Mouse (Mus musculus) hematopoietic stem cell, adult 5-6 weeks (primary cell): ENCODE data around the gene 4632433K11Rik. TPM values are rescaled to one million over a fixed set of nuclear protein-coding genes. Genes with fewer than 3 reads are reported as not detected.

Experiments used
- ATAC-seq, 2 experiments: fragments of 125-278 bp in 1 of 2; replicated peaks in 1 of 2; 2 replicates each; pipeline ENCODE4 v1.8.0; 2016 to 2017; ENCODE audit warnings: inconsistent platforms in 2 of 2, mild to moderate bottlenecking in 2 of 2, moderate number of reproducible peaks in 2 of 2, low read depth in 1 of 2, moderate TSS enrichment in 1 of 2; ENCODE audit not compliant: low FRiP score in 2 of 2, poor library complexity in 2 of 2, severe bottlenecking in 2 of 2, insufficient read depth in 1 of 2, low TSS enrichment in 1 of 2
- total RNA-seq: library from RNA; stranded (forward); fragments of 172-1452, 232-1000 nt; gene quantifications from 2 replicates; pipeline ENCODE4 v1.2.3, GENCODE M21; 2017

4632433K11Rik gene
- total RNA-seq, 1 experiment from 2014 or later: not detected

- no peak for ATAC-seq
Measured at GRCm38 (mm10) chr7:5046112-5046511, 12.2 kb downstream of the 4632433K11Rik start.

GRCm38 (mm10) chr7:5047313-5047712 is 13.4 kb downstream of the 4632433K11Rik start:
- ATAC-seq: peak; percentile 20 to 24; a peak in 1 of 4 replicates

GRCm38 (mm10) chr7:5051193-5052192 is 17.6 kb downstream of the 4632433K11Rik start, which contains the start of gene Zfp580:
TSS of gene Zfp580 (plus strand) at chr7:5051538.
- peak; percentile 48 to 52; a peak in 3 of 4 replicates for ATAC-seq

GRCm38 (mm10) chr7:5052438-5052837 is 18.5 kb downstream of the 4632433K11Rik start:
- no peak for ATAC-seq

GRCm38 (mm10) chr7:5052931-5053343 is 19.0 kb downstream of the 4632433K11Rik start:
- ATAC-seq: no peak

GRCm38 (mm10) chr7:5053456-5054179 is 19.7 kb downstream of the 4632433K11Rik start:
- no peak for ATAC-seq

- ATAC-seq: no peak
Measured at GRCm38 (mm10) chr7:5056651-5057263, 22.8 kb downstream of the 4632433K11Rik start.

- no peak for ATAC-seq
Measured at GRCm38 (mm10) chr7:5057381-5057780, 23.5 kb downstream of the 4632433K11Rik start.

- peak; percentile 6 to 10; a peak in 2 of 4 replicates for ATAC-seq
Measured at GRCm38 (mm10) chr7:5057804-5058203, 23.9 kb downstream of the 4632433K11Rik start.

- ATAC-seq: no peak
Measured at GRCm38 (mm10) chr7:5058631-5059030, 24.7 kb downstream of the 4632433K11Rik start.

GRCm38 (mm10) chr7:5059421-5059820 is 25.5 kb downstream of the 4632433K11Rik start:
- ATAC-seq: no peak

- ATAC-seq: peak in 1 of 2 experiments; percentile 21; a peak in 1 of 4 replicates
Measured at GRCm38 (mm10) chr7:5060239-5060731, 26.4 kb downstream of the 4632433K11Rik start.

- ATAC-seq: peak; percentile 68 to 69
Measured at GRCm38 (mm10) chr7:5060944-5061773, 27.2 kb downstream of the 4632433K11Rik start.

GRCm38 (mm10) chr7:5061774-5062359 is 27.9 kb downstream of the 4632433K11Rik start, which contains the start of gene U2af2:
TSS of gene U2af2 (plus strand) at chr7:5062143.
- ATAC-seq: peak; percentile 12 to 33; a peak in 2 of 4 replicates

- ATAC-seq: no peak
Measured at GRCm38 (mm10) chr7:5062360-5063001, 28.6 kb downstream of the 4632433K11Rik start.

- no peak for ATAC-seq
Measured at GRCm38 (mm10) chr7:5064886-5065285, 31.0 kb downstream of the 4632433K11Rik start.
